Mouse (Mus musculus) kidney, embryonic 14.5 days (tissue): ENCODE data around the gene Nt5c3b. TPM values are rescaled to one million over a fixed set of nuclear protein-coding genes. Genes with fewer than 3 reads are reported as not detected.

Experiments used
- ATAC-seq: fragments of 200-750 bp; cut with Nextera tagmentation; 2 replicates; pipeline ENCODE4 v1.8.0; 2017; ENCODE audit warnings: moderate number of reproducible peaks, mild to moderate bottlenecking, moderate TSS enrichment, moderate library complexity; ENCODE audit not compliant: low FRiP score, low TSS enrichment
- H3K27ac ChIP-seq: fragments of 300-500 bp; sonication (generic); 2 replicates; pipeline ENCODE4 v1.5.1; 2014; ENCODE audit warnings: low read depth, mild to moderate bottlenecking, low read length, moderate library complexity, mixed read lengths
- H3K27me3 ChIP-seq: fragments of 300-500 bp; sonication (generic); 2 replicates; pipeline ENCODE4 v1.6.1; 2014; ENCODE audit warnings: mild to moderate bottlenecking, low read length; ENCODE audit not compliant: control insufficient read depth, insufficient read depth
- H3K36me3 ChIP-seq: fragments of 300-500 bp; sonication (generic); 2 replicates; pipeline ENCODE4 v1.6.1; 2014; ENCODE audit warnings: low read length, mixed read lengths; ENCODE audit not compliant: control insufficient read depth, insufficient read depth
- H3K4me1 ChIP-seq: fragments of 300-500 bp; sonication (generic); 2 replicates; pipeline ENCODE4 v1.6.1; 2014; ENCODE audit warnings: low read length, mixed read lengths; ENCODE audit not compliant: control insufficient read depth, insufficient read depth
- H3K4me2 ChIP-seq: fragments of 300-500 bp; sonication (generic); replicated peaks from 2 replicates; pipeline ENCODE4 v1.6.1; 2014; ENCODE audit warnings: low read depth, mild to moderate bottlenecking, low read length
- H3K4me3 ChIP-seq: fragments of 300-500 bp; sonication (generic); 2 replicates; pipeline ENCODE4 v1.5.1; 2014; ENCODE audit warnings: mild to moderate bottlenecking, low read length
- H3K9ac ChIP-seq: fragments of 300-500 bp; sonication (generic); 2 replicates; pipeline ENCODE4 v1.6.1; 2014; ENCODE audit warnings: low read depth, mild to moderate bottlenecking, low read length, moderate library complexity
- H3K9me3 ChIP-seq: fragments of 300-500 bp; sonication (generic); 2 replicates; pipeline ENCODE4 v1.6.1; 2016; ENCODE audit warnings: low read length; ENCODE audit not compliant: control insufficient read depth
- WGBS: fragments of 180-500 bp; shearing (Covaris S2); extraction: QIAGEN DNeasy Blood & Tissue Kit; methylation state at CpG from one replicate; pipeline ENCODE4 v1.1.7; 2014; 5-methylcytosine and 5-hydroxymethylcytosine counted together
- polyA plus RNA-seq: library from polyadenylated mRNA; unstranded; fragments of >200 nt; fragmentation: Nextera tagmentation; extraction: Ambion mirVana; gene quantifications from 2 replicates; pipeline ENCODE4 v1.2.1, GENCODE M21; 2014

Nt5c3b gene
- polyA plus RNA-seq, 1 experiment from 2014 or later = 112 TPM

DNA sequence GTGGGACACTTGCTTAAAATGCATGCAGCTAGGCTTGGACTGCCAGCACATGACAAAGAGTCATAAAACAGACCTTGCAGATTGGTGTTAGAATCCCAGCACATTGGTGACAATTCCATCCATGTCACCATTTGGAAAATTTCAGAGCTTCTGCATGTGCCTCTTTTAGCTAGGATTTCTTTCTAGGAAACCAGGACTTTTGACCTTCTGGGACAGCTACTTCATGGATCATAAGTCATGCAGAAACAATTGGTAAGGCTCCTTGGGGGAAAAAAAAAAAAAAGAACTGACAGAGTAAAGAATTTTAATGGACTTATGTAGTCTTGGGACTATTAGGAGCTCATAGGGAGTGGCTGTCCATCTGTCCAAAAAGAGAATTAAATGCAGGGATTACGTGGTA lies 3.7 kb downstream of the Nt5c3b start:
- Histone ChIP-seq H3K27me3 (no peaks in the 10 kb centered on the region), H3K9ac (no peak overlapping the region), H3K4me2 (no peak overlapping the region), H3K27ac (no peak overlapping the region), H3K4me3 (no peak overlapping the region), H3K36me3 (peaks cover 25% of the 10 kb centered on the region; the same call in 1 of the 2 replicates), H3K4me1 (peaks cover 8% of the 10 kb centered on the region; the same call in 1 of the 2 replicates), H3K9me3 (no peaks in the 10 kb centered on the region)
- ATAC-seq = no peak
- WGBS = 53% methylated on average over 1 of the region's 1 CpGs

DNA sequence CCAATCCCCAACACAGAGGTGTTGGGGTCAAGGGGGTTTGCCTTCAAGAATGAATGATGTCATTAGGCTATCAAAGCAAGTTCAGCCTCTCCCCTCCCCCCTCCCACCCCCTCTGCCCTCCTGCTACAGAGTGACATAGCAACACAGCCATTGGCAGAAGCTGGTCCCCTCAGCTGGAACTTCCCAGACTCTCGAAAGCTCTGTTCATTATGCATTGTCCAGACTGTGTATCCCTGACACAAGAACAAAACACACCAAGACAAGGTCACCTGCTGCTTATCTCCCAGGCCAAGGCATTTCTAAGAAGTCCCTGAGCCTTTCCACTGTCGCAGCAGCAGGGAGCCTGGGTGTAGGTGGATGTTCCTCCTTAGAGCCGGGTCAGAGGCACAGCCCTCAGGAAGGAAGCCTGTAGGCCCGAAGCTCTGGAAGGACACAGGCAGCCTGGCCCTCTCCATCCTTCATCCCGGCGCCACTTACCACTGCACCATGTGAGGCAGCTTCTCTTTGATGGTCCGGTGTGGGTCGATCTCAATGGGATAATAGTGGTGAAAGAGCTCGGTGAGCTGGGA lies 5.8 kb downstream of the Nt5c3b start:
- ATAC-seq = no peak
- no peak overlapping the region for H3K27ac ChIP-seq
- H3K9ac ChIP-seq = peak overlapping the region; percentile 7; the same call in 1 of the 2 replicates
- H3K4me3 ChIP-seq = no peak overlapping the region
- H3K9me3 ChIP-seq = no peaks in the 10 kb centered on the region
- no peak overlapping the region for H3K4me2 ChIP-seq
- H3K36me3 ChIP-seq = peaks cover 32% of the 10 kb centered on the region
- WGBS = 79% methylated on average over 9 of the region's 9 CpGs
- H3K4me1 ChIP-seq = no peaks in the 10 kb centered on the region; the same call in 1 of the 2 replicates
- no peaks in the 10 kb centered on the region for H3K27me3 ChIP-seq

DNA sequence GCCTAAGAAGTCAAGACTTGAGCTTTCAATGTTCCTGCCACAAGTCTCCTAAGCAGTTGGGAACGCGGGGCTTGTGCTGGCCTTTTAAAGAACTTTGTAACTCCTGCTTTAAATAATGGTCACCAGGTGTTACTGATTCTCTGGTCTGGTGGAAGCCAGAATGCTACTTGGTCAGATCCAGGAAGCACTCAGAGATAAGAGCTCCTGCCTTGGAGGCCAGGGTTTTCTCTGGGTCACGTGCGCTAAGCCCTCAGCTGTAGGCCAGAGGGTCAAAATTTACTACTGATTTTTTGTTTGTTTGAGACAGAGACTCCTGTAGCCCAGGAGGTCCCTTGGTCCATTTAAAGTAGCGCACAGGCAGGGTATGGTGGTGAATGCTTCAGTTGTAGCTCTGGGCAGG lies 9.6 kb downstream of the Nt5c3b start:
- Histone ChIP-seq H3K4me2 (no peak overlapping the region), H3K4me3 (no peak overlapping the region), H3K27me3 (no peaks in the 10 kb centered on the region), H3K4me1 (no peaks in the 10 kb centered on the region), H3K9ac (no peak overlapping the region), H3K9me3 (no peaks in the 10 kb centered on the region), H3K36me3 (peaks cover 45% of the 10 kb centered on the region), H3K27ac (no peak overlapping the region)
- no peak for ATAC-seq
- WGBS = 92% methylated on average over 5 of the region's 5 CpGs

DNA sequence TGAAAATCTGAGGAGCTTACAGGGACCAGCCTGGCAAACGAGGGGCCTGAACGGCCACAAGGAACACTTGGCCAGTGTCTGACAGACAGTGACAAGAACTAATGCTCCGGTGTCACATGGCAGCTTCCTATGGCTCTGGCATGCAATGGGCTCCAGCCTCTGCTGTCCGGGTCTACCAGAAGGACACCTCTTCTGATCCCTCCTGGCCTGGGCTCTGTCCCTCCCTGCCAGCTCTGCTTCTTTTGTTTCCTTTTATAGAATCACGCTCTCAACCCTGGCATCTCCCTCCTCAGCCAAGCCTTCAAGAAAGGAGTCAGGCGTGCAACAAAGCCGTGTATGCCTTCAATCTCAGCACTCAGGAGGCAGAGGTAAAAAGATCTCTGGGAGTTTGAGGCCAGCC lies 11.6 kb downstream of the Nt5c3b start:
- no peak overlapping the region for H3K4me3 ChIP-seq
- H3K9me3 ChIP-seq = no peaks in the 10 kb centered on the region
- H3K9ac ChIP-seq = no peak overlapping the region
- H3K27me3 ChIP-seq = no peaks in the 10 kb centered on the region
- ATAC-seq = no peak
- no peaks in the 10 kb centered on the region for H3K4me1 ChIP-seq
- WGBS = 87% methylated on average over 7 of the region's 7 CpGs
- peaks cover 34% of the 10 kb centered on the region for H3K36me3 ChIP-seq
- no peak overlapping the region for H3K4me2 ChIP-seq
- no peak overlapping the region for H3K27ac ChIP-seq

DNA sequence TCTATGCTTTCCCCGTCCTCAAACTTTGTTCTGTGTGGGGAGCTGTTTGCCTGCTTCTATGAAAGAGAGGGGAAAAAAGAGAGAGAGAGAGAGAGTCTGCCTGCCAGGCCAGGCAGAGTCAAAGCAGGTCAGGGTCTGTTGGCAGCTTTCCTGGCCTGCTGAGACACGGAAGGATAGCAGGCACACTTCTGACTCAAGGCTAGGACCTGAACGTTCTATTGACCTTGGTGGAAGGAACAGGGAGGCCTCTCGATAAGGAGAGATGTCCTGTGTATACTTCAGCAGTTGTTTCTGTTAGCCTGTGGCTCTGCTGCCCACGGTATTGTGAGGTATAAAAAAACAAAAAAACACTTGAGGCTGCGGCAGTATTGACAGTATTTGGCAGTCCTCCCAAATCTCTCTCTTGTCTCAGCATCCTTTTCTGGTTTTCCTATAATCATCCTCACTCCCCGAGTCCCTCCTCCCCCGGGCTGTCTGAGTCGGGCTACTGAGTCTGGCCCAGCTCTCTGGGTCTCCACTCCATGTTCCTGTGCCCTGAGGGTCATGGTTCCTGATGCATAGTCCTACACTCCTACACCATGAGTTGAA lies 12.9 kb downstream of the Nt5c3b start:
- H3K9ac ChIP-seq = no peak overlapping the region
- no peak overlapping the region for H3K4me2 ChIP-seq
- H3K4me1 ChIP-seq = no peaks in the 10 kb centered on the region
- no peaks in the 10 kb centered on the region for H3K27me3 ChIP-seq
- H3K27ac ChIP-seq = no peak overlapping the region
- ATAC-seq = no peak
- no peak overlapping the region for H3K4me3 ChIP-seq
- peaks cover 39% of the 10 kb centered on the region for H3K36me3 ChIP-seq
- no peaks in the 10 kb centered on the region for H3K9me3 ChIP-seq
- WGBS = 67% methylated on average over 9 of the region's 9 CpGs

DNA sequence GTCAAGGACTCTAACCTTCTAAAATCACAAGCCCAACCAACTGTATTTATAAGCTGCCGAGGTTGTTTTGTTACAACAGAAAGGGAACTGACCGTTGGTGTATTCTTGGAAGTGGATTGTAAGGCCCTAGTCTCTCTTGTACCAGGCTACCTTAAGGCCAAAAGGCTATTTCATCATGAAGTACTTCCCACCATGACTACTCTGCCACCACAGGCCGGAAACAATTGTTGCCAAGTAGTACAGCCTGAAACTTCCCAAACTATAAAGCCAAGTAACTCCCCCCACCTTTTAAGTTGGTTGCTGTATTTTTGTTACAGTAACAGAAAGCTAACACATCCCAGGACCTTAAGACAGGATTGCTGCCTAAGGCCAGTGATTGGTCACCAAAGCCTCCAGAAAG lies 14.8 kb downstream of the Nt5c3b start:
- ATAC-seq = no peak
- peaks cover 46% of the 10 kb centered on the region for H3K36me3 ChIP-seq
- H3K4me3 ChIP-seq = no peak overlapping the region
- H3K27me3 ChIP-seq = no peaks in the 10 kb centered on the region
- H3K9me3 ChIP-seq = no peaks in the 10 kb centered on the region
- no peak overlapping the region for H3K9ac ChIP-seq
- H3K4me2 ChIP-seq = no peak overlapping the region
- 83% methylated on average over 3 of the region's 3 CpGs for WGBS
- H3K4me1 ChIP-seq = 0 out of 2 replicates have a peak, but pooled peaks cover 5% of the 10 kb centered on the region
- no peak overlapping the region for H3K27ac ChIP-seq

DNA sequence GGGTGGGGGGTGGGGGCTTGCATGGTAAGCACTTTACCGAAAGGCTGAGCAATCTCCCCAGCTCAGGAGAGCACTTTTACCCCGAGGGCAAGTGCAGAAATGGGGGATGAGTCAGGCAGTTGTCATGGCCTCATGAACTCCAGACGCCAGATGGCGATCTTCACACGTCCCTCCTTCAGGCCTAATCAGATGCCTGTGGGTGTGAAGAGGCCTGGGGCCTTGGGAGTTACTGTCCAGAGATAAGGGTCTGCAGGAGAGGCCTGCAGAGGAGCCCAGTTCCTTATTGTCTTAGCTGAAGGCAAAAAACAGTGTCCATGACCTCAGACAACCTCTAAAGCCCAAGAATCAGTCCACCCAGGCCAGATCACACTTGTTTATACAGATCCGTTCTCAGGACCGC lies 15.8 kb downstream of the Nt5c3b start:
- no peak overlapping the region; the same call in 1 of the 2 replicates for H3K27ac ChIP-seq
- no peak overlapping the region for H3K4me3 ChIP-seq
- peaks cover 49% of the 10 kb centered on the region for H3K36me3 ChIP-seq
- no peaks in the 10 kb centered on the region for H3K9me3 ChIP-seq
- no peak overlapping the region for H3K4me2 ChIP-seq
- 20% methylated on average over 7 of the region's 7 CpGs for WGBS
- no peak for ATAC-seq
- peaks cover 6% of the 10 kb centered on the region; the same call in 1 of the 2 replicates for H3K4me1 ChIP-seq
- H3K9ac ChIP-seq = peak overlapping the region; percentile 13; the same call in 1 of the 2 replicates
- no peaks in the 10 kb centered on the region for H3K27me3 ChIP-seq

DNA sequence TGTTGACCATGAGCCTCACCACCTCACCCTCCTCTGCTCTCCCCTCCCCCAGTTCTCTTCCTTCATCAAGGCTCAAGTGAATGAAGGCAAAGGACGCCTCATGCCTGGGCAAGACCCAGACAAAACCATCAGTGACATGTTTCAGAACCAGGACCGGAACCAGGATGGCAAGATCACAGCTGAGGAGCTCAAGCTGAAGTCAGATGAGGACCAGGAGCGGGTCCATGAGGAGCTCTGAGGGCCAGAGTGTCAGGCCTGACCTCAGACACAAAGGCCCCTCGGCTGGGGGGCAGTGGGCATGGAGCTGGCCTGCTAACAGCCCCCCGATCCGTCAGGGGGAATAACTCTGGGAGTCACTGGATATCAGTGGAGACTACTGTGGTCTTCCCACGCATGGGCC lies 17.8 kb downstream of the Nt5c3b start:
- Histone ChIP-seq H3K27ac (no peak overlapping the region), H3K27me3 (no peaks in the 10 kb centered on the region), H3K4me2 (no peak overlapping the region), H3K9me3 (no peaks in the 10 kb centered on the region), H3K4me3 (no peak overlapping the region), H3K36me3 (peaks cover 43% of the 10 kb centered on the region), H3K9ac (no peak overlapping the region), H3K4me1 (peaks cover 8% of the 10 kb centered on the region; the same call in 1 of the 2 replicates)
- no peak for ATAC-seq
- WGBS = 86% methylated on average over 7 of the region's 7 CpGs

DNA sequence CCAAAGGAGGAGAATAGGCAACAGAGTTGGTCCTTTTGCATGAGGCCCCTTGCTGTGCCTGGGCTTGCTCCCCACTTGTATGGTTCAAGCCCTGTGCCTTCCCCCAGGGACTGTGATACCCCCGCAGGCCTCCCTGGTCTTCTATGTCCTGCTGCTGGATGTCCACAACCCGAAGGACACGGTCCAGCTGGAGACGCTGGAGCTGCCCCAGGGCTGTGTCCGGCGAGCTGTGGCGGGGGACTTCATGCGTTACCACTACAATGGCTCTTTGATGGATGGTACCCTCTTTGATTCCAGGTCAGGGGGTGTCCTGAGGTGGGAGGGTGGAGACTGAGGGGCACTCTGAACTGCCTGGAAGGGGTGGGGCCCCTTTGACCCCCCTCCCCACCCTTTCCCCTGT lies 20.1 kb downstream of the Nt5c3b start:
- no peak overlapping the region for H3K9ac ChIP-seq
- no peaks in the 10 kb centered on the region for H3K9me3 ChIP-seq
- peaks cover 9% of the 10 kb centered on the region; the same call in 1 of the 2 replicates for H3K4me1 ChIP-seq
- WGBS = 33% methylated on average over 8 of the region's 8 CpGs
- H3K27ac ChIP-seq = no peak overlapping the region; the same call in 1 of the 2 replicates
- no peak overlapping the region for H3K4me3 ChIP-seq
- no peak overlapping the region for H3K4me2 ChIP-seq
- peaks cover 43% of the 10 kb centered on the region for H3K36me3 ChIP-seq
- peak; percentile 60 for ATAC-seq
- H3K27me3 ChIP-seq = no peaks in the 10 kb centered on the region
